Mouse (Mus musculus): ENCODE measurements at regions not wholly inside any gene's neighbourhood (a gene's known extent, or its start where the extent isn't known, plus 50 kb on each side); places are given as distances from the start of the nearest gene placed in this dataset.

GRCm38 (mm10) chr13:58495390-58496073, 92.4 kb upstream of the Hnrnpk start:
- no peak for ATAC-seq (replicated peaks; ENCODE audit: insufficient number of reproducible peaks, low FRiP score, low TSS enrichment, low read depth)
- Histone ChIP-seq H3K36me3 (replicated peaks; ENCODE audit: control insufficient read depth, insufficient read depth, low read depth, low read length) (no peaks in the 10 kb centered on the region), H3K9ac (replicated peaks; ENCODE audit: low read length) (no peak overlapping the region), H3K27ac (replicated peaks; ENCODE audit: low read depth, low read length) (no peak overlapping the region), H3K4me1 (ENCODE audit: control insufficient read depth, insufficient read depth, low read length) (no peaks in the 10 kb centered on the region), H3K4me3 (ENCODE audit: low read depth, low read length) (no peak overlapping the region), H3K9me3 (replicated peaks; ENCODE audit: control insufficient read depth, low read length) (no peaks in the 10 kb centered on the region), H3K27me3 (ENCODE audit: control insufficient read depth, insufficient read depth, low read length) (no peaks in the 10 kb centered on the region), H3K4me2 (ENCODE audit: low read depth, low read length) (no peak overlapping the region)
- 73% methylated on average over 12 of the region's 12 CpGs for WGBS
- DNase-seq (ENCODE audit: low spot score): no peak

- ATAC-seq (replicated peaks; ENCODE audit: insufficient number of reproducible peaks, low FRiP score, low TSS enrichment, low read depth): no peak
- no peak for DNase-seq (ENCODE audit: low spot score)
- Histone ChIP-seq H3K27me3 (ENCODE audit: control insufficient read depth, insufficient read depth, low read length) (no peaks in the 10 kb centered on the region), H3K4me1 (ENCODE audit: control insufficient read depth, insufficient read depth, low read length) (no peaks in the 10 kb centered on the region), H3K9me3 (replicated peaks; ENCODE audit: control insufficient read depth, low read length) (no peaks in the 10 kb centered on the region), H3K9ac (replicated peaks; ENCODE audit: low read length) (no peak overlapping the region), H3K36me3 (replicated peaks; ENCODE audit: control insufficient read depth, insufficient read depth, low read depth, low read length) (no peaks in the 10 kb centered on the region), H3K27ac (replicated peaks; ENCODE audit: low read depth, low read length) (no peak overlapping the region), H3K4me2 (ENCODE audit: low read depth, low read length) (no peak overlapping the region), H3K4me3 (ENCODE audit: low read depth, low read length) (no peak overlapping the region)
- 51% methylated on average over 5 of the region's 5 CpGs for WGBS
These were observed 91.6 kb upstream of the Hnrnpk start for GRCm38 (mm10) chr13:58494726-58495125.

GRCm38 (mm10) chr13:58490829-58491228, 87.7 kb upstream of the Hnrnpk start:
- no peak for ATAC-seq (replicated peaks; ENCODE audit: insufficient number of reproducible peaks, low FRiP score, low TSS enrichment, low read depth)
- no peak for DNase-seq (ENCODE audit: low spot score)
- no peak overlapping the region for H3K9ac ChIP-seq (replicated peaks; ENCODE audit: low read length)
- no peak overlapping the region for H3K4me3 ChIP-seq (ENCODE audit: low read depth, low read length)
- no peaks in the 10 kb centered on the region for H3K4me1 ChIP-seq (ENCODE audit: control insufficient read depth, insufficient read depth, low read length)
- WGBS: 70% methylated on average over 8 of the region's 8 CpGs
- H3K36me3 ChIP-seq (replicated peaks; ENCODE audit: control insufficient read depth, insufficient read depth, low read depth, low read length): no peaks in the 10 kb centered on the region
- H3K4me2 ChIP-seq (ENCODE audit: low read depth, low read length): no peak overlapping the region
- H3K27me3 ChIP-seq (ENCODE audit: control insufficient read depth, insufficient read depth, low read length): no peaks in the 10 kb centered on the region
- H3K9me3 ChIP-seq (replicated peaks; ENCODE audit: control insufficient read depth, low read length): no peaks in the 10 kb centered on the region
- H3K27ac ChIP-seq (replicated peaks; ENCODE audit: low read depth, low read length): no peak overlapping the region

- no peak for DNase-seq (ENCODE audit: low spot score)
- no peak overlapping the region for H3K9ac ChIP-seq (replicated peaks; ENCODE audit: low read length)
- H3K4me1 ChIP-seq (ENCODE audit: control insufficient read depth, insufficient read depth, low read length): no peaks in the 10 kb centered on the region
- ATAC-seq (replicated peaks; ENCODE audit: insufficient number of reproducible peaks, low FRiP score, low TSS enrichment, low read depth): no peak
- no peaks in the 10 kb centered on the region for H3K9me3 ChIP-seq (replicated peaks; ENCODE audit: control insufficient read depth, low read length)
- no peaks in the 10 kb centered on the region for H3K27me3 ChIP-seq (ENCODE audit: control insufficient read depth, insufficient read depth, low read length)
- no peak overlapping the region for H3K4me2 ChIP-seq (ENCODE audit: low read depth, low read length)
- no peak overlapping the region for H3K4me3 ChIP-seq (ENCODE audit: low read depth, low read length)
- 67% methylated on average over 10 of the region's 10 CpGs for WGBS
- no peaks in the 10 kb centered on the region for H3K36me3 ChIP-seq (replicated peaks; ENCODE audit: control insufficient read depth, insufficient read depth, low read depth, low read length)
- no peak overlapping the region for H3K27ac ChIP-seq (replicated peaks; ENCODE audit: low read depth, low read length)
These were observed 81.9 kb upstream of the Hnrnpk start for GRCm38 (mm10) chr13:58485011-58485410.

- Histone ChIP-seq H3K4me2 (ENCODE audit: low read depth, low read length) (no peak overlapping the region), H3K4me3 (ENCODE audit: low read depth, low read length) (no peak overlapping the region), H3K27me3 (ENCODE audit: control insufficient read depth, insufficient read depth, low read length) (no peaks in the 10 kb centered on the region), H3K9me3 (replicated peaks; ENCODE audit: control insufficient read depth, low read length) (no peaks in the 10 kb centered on the region), H3K4me1 (ENCODE audit: control insufficient read depth, insufficient read depth, low read length) (no peaks in the 10 kb centered on the region), H3K36me3 (replicated peaks; ENCODE audit: control insufficient read depth, insufficient read depth, low read depth, low read length) (no peaks in the 10 kb centered on the region), H3K27ac (replicated peaks; ENCODE audit: low read depth, low read length) (no peak overlapping the region), H3K9ac (replicated peaks; ENCODE audit: low read length) (no peak overlapping the region)
- DNase-seq (ENCODE audit: low spot score) (no peak), ATAC-seq (replicated peaks; ENCODE audit: insufficient number of reproducible peaks, low FRiP score, low TSS enrichment, low read depth) (no peak)
- 67% methylated on average over 9 of the region's 9 CpGs for WGBS
These were observed 79.6 kb upstream of the Hnrnpk start for GRCm38 (mm10) chr13:58482701-58483100.

GRCm38 (mm10) chr13:58480928-58481598, 77.9 kb upstream of the Hnrnpk start:
- 84% methylated on average over 10 of the region's 10 CpGs for WGBS
- no peaks in the 10 kb centered on the region for H3K27me3 ChIP-seq (ENCODE audit: control insufficient read depth, insufficient read depth, low read length)
- ATAC-seq (replicated peaks; ENCODE audit: insufficient number of reproducible peaks, low FRiP score, low TSS enrichment, low read depth): no peak

GRCm38 (mm10) chr13:58480388-58480927, 77.3 kb upstream of the Hnrnpk start:
- H3K9me3 ChIP-seq (replicated peaks; ENCODE audit: control insufficient read depth, low read length): no peaks in the 10 kb centered on the region
- H3K27me3 ChIP-seq (ENCODE audit: control insufficient read depth, insufficient read depth, low read length): no peaks in the 10 kb centered on the region
- H3K36me3 ChIP-seq (replicated peaks; ENCODE audit: control insufficient read depth, insufficient read depth, low read depth, low read length): no peaks in the 10 kb centered on the region
- H3K4me3 ChIP-seq (ENCODE audit: low read depth, low read length): no peak overlapping the region
- H3K9ac ChIP-seq (replicated peaks; ENCODE audit: low read length): no peak overlapping the region
- 78% methylated on average over 8 of the region's 8 CpGs for WGBS
- ATAC-seq (replicated peaks; ENCODE audit: insufficient number of reproducible peaks, low FRiP score, low TSS enrichment, low read depth) (no peak), DNase-seq (ENCODE audit: low spot score) (no peak)
- no peak overlapping the region for H3K27ac ChIP-seq (replicated peaks; ENCODE audit: low read depth, low read length)
- no peaks in the 10 kb centered on the region for H3K4me1 ChIP-seq (ENCODE audit: control insufficient read depth, insufficient read depth, low read length)
- no peak overlapping the region for H3K4me2 ChIP-seq (ENCODE audit: low read depth, low read length)

More at GRCm38 (mm10) chr13:58480928-58481598, 77.9 kb upstream of the Hnrnpk start:
- Histone ChIP-seq H3K9ac (replicated peaks; ENCODE audit: low read length) (no peak overlapping the region), H3K4me2 (ENCODE audit: low read depth, low read length) (no peak overlapping the region), H3K4me1 (ENCODE audit: control insufficient read depth, insufficient read depth, low read length) (no peaks in the 10 kb centered on the region), H3K27ac (replicated peaks; ENCODE audit: low read depth, low read length) (no peak overlapping the region), H3K9me3 (replicated peaks; ENCODE audit: control insufficient read depth, low read length) (no peaks in the 10 kb centered on the region), H3K36me3 (replicated peaks; ENCODE audit: control insufficient read depth, insufficient read depth, low read depth, low read length) (no peaks in the 10 kb centered on the region), H3K4me3 (ENCODE audit: low read depth, low read length) (no peak overlapping the region)
- no peak for DNase-seq (ENCODE audit: low spot score)

- Histone ChIP-seq H3K4me3 (ENCODE audit: low read depth, low read length) (no peak overlapping the region), H3K9ac (replicated peaks; ENCODE audit: low read length) (no peak overlapping the region), H3K27ac (replicated peaks; ENCODE audit: low read depth, low read length) (no peak overlapping the region), H3K4me1 (ENCODE audit: control insufficient read depth, insufficient read depth, low read length) (no peaks in the 10 kb centered on the region), H3K4me2 (ENCODE audit: low read depth, low read length) (no peak overlapping the region), H3K27me3 (ENCODE audit: control insufficient read depth, insufficient read depth, low read length) (no peaks in the 10 kb centered on the region), H3K36me3 (replicated peaks; ENCODE audit: control insufficient read depth, insufficient read depth, low read depth, low read length) (no peaks in the 10 kb centered on the region), H3K9me3 (replicated peaks; ENCODE audit: control insufficient read depth, low read length) (no peaks in the 10 kb centered on the region)
- DNase-seq (ENCODE audit: low spot score): no peak
- 67% methylated on average over 5 of the region's 5 CpGs for WGBS
- no peak for ATAC-seq (replicated peaks; ENCODE audit: insufficient number of reproducible peaks, low FRiP score, low TSS enrichment, low read depth)
These were observed 75.3 kb upstream of the Hnrnpk start for GRCm38 (mm10) chr13:58478438-58478837.
